Mouse (Mus musculus): ENCODE data around the gene Psma5. TPM values are rescaled to one million over a fixed set of nuclear protein-coding genes. Genes with fewer than 3 reads are reported as not detected.
A peak's percentile ranks its signal among the peaks of the same experiment; 100 is the strongest.

Psma5 gene
- polyA plus RNA-seq, 1 experiment from 2014 or later = 263 TPM

- WGBS = 90% methylated on average over 4 of the region's 4 CpGs
Measured at GRCm38 (mm10) chr3:108313138-108313537, 56.4 kb downstream of the Psma5 start.

GRCm38 (mm10) chr3:108314038-108314675 is 57.4 kb downstream of the Psma5 start:
- H3K4me1 ChIP-seq = peaks cover 6% of the 10 kb centered on the region; the same call in 1 of the 2 replicates
- H3K9ac ChIP-seq = no peak overlapping the region
- no peaks in the 10 kb centered on the region for H3K27me3 ChIP-seq
- no peak overlapping the region for H3K27ac ChIP-seq
- H3K9me3 ChIP-seq = no peaks in the 10 kb centered on the region
- H3K36me3 ChIP-seq = 0 out of 2 replicates have a peak, but pooled peaks cover 3% of the 10 kb centered on the region
- WGBS = 71% methylated on average over 8 of the region's 8 CpGs
- H3K4me2 ChIP-seq (replicated peaks) = no peak overlapping the region
- no peak for ATAC-seq (ENCODE audit: insufficient number of reproducible peaks, insufficient read depth, low FRiP score, low TSS enrichment)
- no peak overlapping the region for H3K4me3 ChIP-seq

More at GRCm38 (mm10) chr3:108313138-108313537, 56.4 kb downstream of the Psma5 start:
- Histone ChIP-seq H3K4me2 (replicated peaks) (no peak overlapping the region), H3K27me3 (no peaks in the 10 kb centered on the region), H3K4me1 (no peaks in the 10 kb centered on the region), H3K27ac (no peak overlapping the region), H3K36me3 (0 out of 2 replicates have a peak, but pooled peaks cover 3% of the 10 kb centered on the region), H3K4me3 (no peak overlapping the region), H3K9me3 (no peaks in the 10 kb centered on the region), H3K9ac (no peak overlapping the region)
- ATAC-seq (ENCODE audit: insufficient number of reproducible peaks, insufficient read depth, low FRiP score, low TSS enrichment) = no peak

GRCm38 (mm10) chr3:108318517-108318916 is 61.8 kb downstream of the Psma5 start:
- peaks cover 6% of the 10 kb centered on the region; the same call in 1 of the 2 replicates for H3K4me1 ChIP-seq
- H3K27me3 ChIP-seq = no peaks in the 10 kb centered on the region
- no peaks in the 10 kb centered on the region for H3K36me3 ChIP-seq
- ATAC-seq (ENCODE audit: insufficient number of reproducible peaks, insufficient read depth, low FRiP score, low TSS enrichment) = no peak
- no peak overlapping the region for H3K4me2 ChIP-seq (replicated peaks)
- no peak overlapping the region for H3K4me3 ChIP-seq
- no peak overlapping the region for H3K9ac ChIP-seq
- H3K9me3 ChIP-seq = no peaks in the 10 kb centered on the region
- no peak overlapping the region for H3K27ac ChIP-seq
- 41% methylated on average over 2 of the region's 2 CpGs for WGBS

GRCm38 (mm10) chr3:108321671-108322070 is 64.9 kb downstream of the Psma5 start:
- Histone ChIP-seq H3K4me3 (no peak overlapping the region), H3K4me2 (replicated peaks) (no peak overlapping the region), H3K27me3 (no peaks in the 10 kb centered on the region), H3K9ac (no peak overlapping the region), H3K36me3 (peaks cover 10% of the 10 kb centered on the region; the same call in 1 of the 2 replicates), H3K9me3 (no peaks in the 10 kb centered on the region), H3K4me1 (peaks cover 6% of the 10 kb centered on the region; the same call in 1 of the 2 replicates), H3K27ac (no peak overlapping the region)
- ATAC-seq (ENCODE audit: insufficient number of reproducible peaks, insufficient read depth, low FRiP score, low TSS enrichment) = no peak
- 79% methylated on average over 4 of the region's 4 CpGs for WGBS

GRCm38 (mm10) chr3:108322136-108322535 is 65.4 kb downstream of the Psma5 start:
- Histone ChIP-seq H3K4me3 (no peak overlapping the region), H3K36me3 (peaks cover 13% of the 10 kb centered on the region; the same call in 1 of the 2 replicates), H3K9me3 (no peaks in the 10 kb centered on the region), H3K9ac (no peak overlapping the region), H3K27ac (no peak overlapping the region), H3K4me1 (peaks cover 6% of the 10 kb centered on the region; the same call in 1 of the 2 replicates), H3K4me2 (replicated peaks) (no peak overlapping the region), H3K27me3 (no peaks in the 10 kb centered on the region)
- ATAC-seq (ENCODE audit: insufficient number of reproducible peaks, insufficient read depth, low FRiP score, low TSS enrichment) = no peak
- 86% methylated on average over 4 of the region's 4 CpGs for WGBS

GRCm38 (mm10) chr3:108322962-108323361 is 66.2 kb downstream of the Psma5 start:
- H3K9me3 ChIP-seq = no peaks in the 10 kb centered on the region
- H3K4me2 ChIP-seq (replicated peaks) = no peak overlapping the region
- no peak overlapping the region for H3K9ac ChIP-seq
- no peak overlapping the region for H3K27ac ChIP-seq
- no peak overlapping the region for H3K4me3 ChIP-seq
- ATAC-seq (ENCODE audit: insufficient number of reproducible peaks, insufficient read depth, low FRiP score, low TSS enrichment) = no peak
- 94% methylated on average over 3 of the region's 3 CpGs for WGBS
- peaks cover 6% of the 10 kb centered on the region; the same call in 1 of the 2 replicates for H3K4me1 ChIP-seq
- H3K27me3 ChIP-seq = no peaks in the 10 kb centered on the region
- peaks cover 18% of the 10 kb centered on the region; the same call in 1 of the 2 replicates for H3K36me3 ChIP-seq

- no peak overlapping the region for H3K9ac ChIP-seq
- H3K4me1 ChIP-seq = no peaks in the 10 kb centered on the region
- H3K9me3 ChIP-seq = no peaks in the 10 kb centered on the region
- ATAC-seq (ENCODE audit: insufficient number of reproducible peaks, insufficient read depth, low FRiP score, low TSS enrichment) = no peak
- peaks cover 25% of the 10 kb centered on the region; the same call in 1 of the 2 replicates for H3K36me3 ChIP-seq
- no peak overlapping the region for H3K27ac ChIP-seq
- H3K4me3 ChIP-seq = no peak overlapping the region
- 82% methylated on average over 4 of the region's 4 CpGs for WGBS
- H3K27me3 ChIP-seq = no peaks in the 10 kb centered on the region
- no peak overlapping the region for H3K4me2 ChIP-seq (replicated peaks)
Measured at GRCm38 (mm10) chr3:108324837-108325236, 68.1 kb downstream of the Psma5 start.

- Histone ChIP-seq H3K27ac (no peak overlapping the region), H3K4me2 (replicated peaks) (no peak overlapping the region), H3K9ac (no peak overlapping the region), H3K27me3 (no peaks in the 10 kb centered on the region), H3K9me3 (no peaks in the 10 kb centered on the region), H3K4me1 (no peaks in the 10 kb centered on the region), H3K36me3 (peaks cover 28% of the 10 kb centered on the region; the same call in 1 of the 2 replicates), H3K4me3 (no peak overlapping the region)
- WGBS = 90% methylated on average over 9 of the region's 9 CpGs
- no peak for ATAC-seq (ENCODE audit: insufficient number of reproducible peaks, insufficient read depth, low FRiP score, low TSS enrichment)
Measured at GRCm38 (mm10) chr3:108325521-108325920, 68.8 kb downstream of the Psma5 start.

- Histone ChIP-seq H3K27ac (no peak overlapping the region), H3K4me2 (replicated peaks) (no peak overlapping the region), H3K4me3 (no peak overlapping the region), H3K9ac (no peak overlapping the region), H3K36me3 (peaks cover 37% of the 10 kb centered on the region), H3K27me3 (no peaks in the 10 kb centered on the region), H3K4me1 (no peaks in the 10 kb centered on the region), H3K9me3 (no peaks in the 10 kb centered on the region)
- ATAC-seq (ENCODE audit: insufficient number of reproducible peaks, insufficient read depth, low FRiP score, low TSS enrichment) = no peak
- WGBS = 93% methylated on average over 8 of the region's 8 CpGs
Measured at GRCm38 (mm10) chr3:108327275-108327674, 70.5 kb downstream of the Psma5 start.

- peaks cover 41% of the 10 kb centered on the region for H3K36me3 ChIP-seq
- H3K27ac ChIP-seq = no peak overlapping the region
- 83% methylated on average over 3 of the region's 3 CpGs for WGBS
Measured at GRCm38 (mm10) chr3:108327916-108328315, 71.2 kb downstream of the Psma5 start.

GRCm38 (mm10) chr3:108328441-108328841 is 71.7 kb downstream of the Psma5 start:
- H3K27ac ChIP-seq = peak overlapping the region; percentile 50; the same call in 1 of the 2 replicates
- H3K9ac ChIP-seq = no peak overlapping the region
- peaks cover 41% of the 10 kb centered on the region for H3K36me3 ChIP-seq
- H3K9me3 ChIP-seq = no peaks in the 10 kb centered on the region
- 68% methylated on average over 9 of the region's 9 CpGs for WGBS
- no peak overlapping the region for H3K4me2 ChIP-seq (replicated peaks)
- H3K4me3 ChIP-seq = no peak overlapping the region
- H3K27me3 ChIP-seq = no peaks in the 10 kb centered on the region
- no peak for ATAC-seq (ENCODE audit: insufficient number of reproducible peaks, insufficient read depth, low FRiP score, low TSS enrichment)
- no peaks in the 10 kb centered on the region for H3K4me1 ChIP-seq

More at GRCm38 (mm10) chr3:108327916-108328315, 71.2 kb downstream of the Psma5 start:
- no peaks in the 10 kb centered on the region for H3K27me3 ChIP-seq
- H3K4me3 ChIP-seq = no peak overlapping the region
- H3K4me1 ChIP-seq = no peaks in the 10 kb centered on the region
- no peak overlapping the region for H3K4me2 ChIP-seq (replicated peaks)
- no peaks in the 10 kb centered on the region for H3K9me3 ChIP-seq
- no peak overlapping the region for H3K9ac ChIP-seq
- ATAC-seq (ENCODE audit: insufficient number of reproducible peaks, insufficient read depth, low FRiP score, low TSS enrichment) = no peak
